Mouse (Mus musculus) embryonic facial prominence, embryonic 10.5 days (tissue): Measurements from ENCODE around the gene Olfr309. TPM values are rescaled to one million over a fixed set of nuclear protein-coding genes. Genes with fewer than 3 reads are reported as not detected.
"Not testable (repeated sequence)": the region's sequence is repeated elsewhere in the genome, so short reads cannot be mapped to it uniquely, and the experiment has no call there.

Source experiments
- DNase-seq: peaks from one replicate; pipeline ENCODE4 v3.0.0-alpha.2; 2017; ENCODE audit warnings: low spot score
- H3K27ac ChIP-seq: fragments of 300-500 bp; sonication (generic); replicated peaks from 2 replicates; pipeline ENCODE4 v1.5.1; 2016; ENCODE audit warnings: mild to moderate bottlenecking
- H3K27me3 ChIP-seq: fragments of 300-500 bp; sonication (generic); replicated peaks from 2 replicates; pipeline ENCODE4 v1.6.1; 2016; ENCODE audit warnings: low read depth, mild to moderate bottlenecking; ENCODE audit not compliant: poor library complexity, severe bottlenecking
- H3K36me3 ChIP-seq: fragments of 300-500 bp; sonication (generic); replicated peaks from 2 replicates; pipeline ENCODE4 v1.6.1; 2016; ENCODE audit warnings: mild to moderate bottlenecking, moderate library complexity
- H3K4me1 ChIP-seq: fragments of 300-500 bp; sonication (generic); 2 replicates; pipeline ENCODE4 v1.6.1; 2016
- H3K4me3 ChIP-seq: fragments of 300-500 bp; sonication (generic); 2 replicates; pipeline ENCODE4 v1.5.1; 2016; ENCODE audit warnings: mild to moderate bottlenecking, moderate library complexity
- H3K9me3 ChIP-seq: fragments of 300-500 bp; sonication (generic); 2 replicates; pipeline ENCODE4 v1.6.1; 2016; ENCODE audit warnings: mild to moderate bottlenecking
- WGBS: fragments of 180-500 bp; shearing (Covaris S2); methylation state at CpG from one replicate; pipeline ENCODE4 v1.1.7; 2016; 5-methylcytosine and 5-hydroxymethylcytosine counted together
- microRNA-seq: library from miRNA; unstranded; fragments of <30 nt; microRNA quantifications from one replicate; pipeline ENCODE4, GENCODE M21; 2017
- polyA plus RNA-seq: library from polyadenylated mRNA; unstranded; fragments of >200 nt; fragmentation: Nextera tagmentation; extraction: Ambion mirVana; gene quantifications from 2 replicates; pipeline ENCODE4 v1.2.1, GENCODE M21; 2016

Gene Olfr309
- polyA plus RNA-seq, result not detected in 2 replicates

GRCm38 (mm10) chr7:86313608-86314007, at the start of gene Olfr309:
Olfr309 (minus strand) TSS chr7:86313708.
- H3K4me1 ChIP-seq, result no peaks in the 10 kb centered on the region
- WGBS, result 75% methylated on average over 2 of the region's 2 CpGs
- H3K27me3 ChIP-seq, result no peaks in the 10 kb centered on the region
- no peaks in the 10 kb centered on the region for H3K36me3 ChIP-seq
- no peak within 1 kb of the TSS for H3K27ac ChIP-seq
- DNase-seq, result no peak
- H3K4me3 ChIP-seq, result no peak within 1 kb of the TSS
- no peaks in the 10 kb centered on the region for H3K9me3 ChIP-seq

GRCm38 (mm10) chr7:86346296-86346695, 32.8 kb upstream of the Olfr309 start:
- WGBS, result 89% methylated on average over 9 of the region's 9 CpGs
- not testable (repeated sequence) for H3K4me3 ChIP-seq, H3K4me1 ChIP-seq, H3K27me3 ChIP-seq, DNase-seq, H3K9me3 ChIP-seq, H3K36me3 ChIP-seq, H3K27ac ChIP-seq

GRCm38 (mm10) chr7:86344253-86344652, 30.7 kb upstream of the Olfr309 start:
- H3K4me3 ChIP-seq, result no peak overlapping the region
- no peak overlapping the region for H3K27ac ChIP-seq
- no peaks in the 10 kb centered on the region for H3K36me3 ChIP-seq
- no peak for DNase-seq
- WGBS, result 75% methylated on average over 3 of the region's 3 CpGs
- H3K4me1 ChIP-seq, result no peaks in the 10 kb centered on the region
- H3K27me3 ChIP-seq, result no peaks in the 10 kb centered on the region
- no peaks in the 10 kb centered on the region for H3K9me3 ChIP-seq

- no peak overlapping the region for H3K27ac ChIP-seq
- DNase-seq, result no peak
- H3K9me3 ChIP-seq, result no peaks in the 10 kb centered on the region
- H3K36me3 ChIP-seq, result no peaks in the 10 kb centered on the region
- 80% methylated on average over 14 of the region's 14 CpGs for WGBS
- no peaks in the 10 kb centered on the region for H3K27me3 ChIP-seq
- no peaks in the 10 kb centered on the region for H3K4me1 ChIP-seq
- no peak overlapping the region for H3K4me3 ChIP-seq
Observed at GRCm38 (mm10) chr7:86342881-86343565, 29.5 kb upstream of the Olfr309 start.

- Histone ChIP-seq H3K27ac (no peak within 1 kb of the TSS), H3K9me3 (no peaks in the 10 kb centered on the region), H3K4me3 (no peak within 1 kb of the TSS), H3K27me3 (no peaks in the 10 kb centered on the region), H3K4me1 (no peaks in the 10 kb centered on the region), H3K36me3 (no peaks in the 10 kb centered on the region)
- 77% methylated on average over 1 of the region's 1 CpGs for WGBS
- no peak for DNase-seq
Observed at GRCm38 (mm10) chr7:86337486-86337885, 24.0 kb upstream of the Olfr309 start, which contains the start of gene Olfr307. Olfr307 (minus strand) TSS chr7:86337586.

- Histone ChIP-seq H3K27ac (no peak within 1 kb of the TSS), H3K36me3 (no peaks in the 10 kb centered on the region), H3K9me3 (no peaks in the 10 kb centered on the region), H3K27me3 (no peaks in the 10 kb centered on the region), H3K4me1 (no peaks in the 10 kb centered on the region), H3K4me3 (no peak within 1 kb of the TSS)
- DNase-seq, result no peak
Observed at GRCm38 (mm10) chr7:86325530-86325929, 12.0 kb upstream of the Olfr309 start, which contains the start of gene Olfr308. Olfr308 (minus strand) TSS chr7:86325630.

GRCm38 (mm10) chr7:86321323-86321722, 7.8 kb upstream of the Olfr309 start:
- Histone ChIP-seq H3K4me1 (no peaks in the 10 kb centered on the region), H3K36me3 (no peaks in the 10 kb centered on the region), H3K9me3 (no peaks in the 10 kb centered on the region), H3K27me3 (no peaks in the 10 kb centered on the region), H3K4me3 (no peak overlapping the region), H3K27ac (no peak overlapping the region)
- WGBS, result 93% methylated on average over 2 of the region's 2 CpGs
- DNase-seq, result no peak

GRCm38 (mm10) chr7:86277072-86277471, 36.4 kb downstream of the Olfr309 start, which contains the start of gene Olfr310:
Olfr310 (minus strand) TSS chr7:86277172.
- no peak for DNase-seq
- H3K27me3 ChIP-seq, result no peaks in the 10 kb centered on the region
- 74% methylated on average over 1 of the region's 1 CpGs for WGBS
- H3K9me3 ChIP-seq, result no peaks in the 10 kb centered on the region
- no peaks in the 10 kb centered on the region for H3K4me1 ChIP-seq
- H3K36me3 ChIP-seq, result no peaks in the 10 kb centered on the region
- H3K27ac ChIP-seq, result no peak within 1 kb of the TSS
- no peak within 1 kb of the TSS for H3K4me3 ChIP-seq

Small RNAs within 50 kb of the gene (microRNA-seq; reads per million reads assigned to microRNA genes)
- not detected for gene Gm23192

Other genes starting within 250 kb of the Olfr309 start
- not detected in 2 replicates for gene Vmn2r75, start 141.9 kb downstream of the Olfr309 start, polyA plus RNA-seq
- gene Vmn2r76, start 67.4 kb downstream of the Olfr309 start, polyA plus RNA-seq, result not detected in 2 replicates
- gene Olfr310, start 36.5 kb downstream of the Olfr309 start, polyA plus RNA-seq, result not detected in 2 replicates
- not detected in 2 replicates for gene Olfr308, start 11.9 kb upstream of the Olfr309 start, polyA plus RNA-seq
- not detected in 2 replicates for gene Olfr307, start 23.9 kb upstream of the Olfr309 start, polyA plus RNA-seq
- not detected in 2 replicates for gene Olfr305, start 53.2 kb upstream of the Olfr309 start, polyA plus RNA-seq
- gene Olfr304, start 73.0 kb upstream of the Olfr309 start, polyA plus RNA-seq, result not detected in 2 replicates
- gene Olfr303, start 84.1 kb upstream of the Olfr309 start, polyA plus RNA-seq, result not detected in 2 replicates
- not detected in 2 replicates for gene Olfr301, start 90.1 kb upstream of the Olfr309 start, polyA plus RNA-seq
- gene Olfr299, start 146.2 kb upstream of the Olfr309 start, polyA plus RNA-seq, result not detected in 2 replicates
- not detected in 2 replicates for gene Olfr298, start 178.8 kb upstream of the Olfr309 start, polyA plus RNA-seq
- not detected in 2 replicates for gene Olfr297, start 206.3 kb upstream of the Olfr309 start, polyA plus RNA-seq